Mouse (Mus musculus): Measurements from ENCODE around the gene Ahsg.
"Not testable (repeated sequence)": the region's sequence is repeated elsewhere in the genome, so short reads cannot be mapped to it uniquely, and the experiment has no call there.

Gene Ahsg

GRCm38 (mm10) chr16:22941825-22942476, 50.9 kb downstream of the Ahsg start:
- DNase-seq, result not testable (repeated sequence)

GRCm38 (mm10) chr16:22947371-22947770, 56.3 kb downstream of the Ahsg start:
- no peak for DNase-seq
